Mouse (Mus musculus): ENCODE measurements at regions not wholly inside any gene's neighbourhood (a gene's known extent, or its start where the extent isn't known, plus 50 kb on each side); places are given as distances from the start of the nearest gene placed in this dataset.

- TF ChIP-seq ZNF384 (IDR thresholded peaks at IDR 0.05; ENCODE audit: low read depth, low read length) (no peak), ZC3H11A (IDR thresholded peaks at IDR 0.05; ENCODE audit: borderline replicate concordance, low read depth, low read length) (no peak)
These were observed 114.6 kb upstream of the Slco6d1 start for GRCm38 (mm10) chr1:98306363-98306762.
